Mouse (Mus musculus) bone marrow, adult 2 months (tissue): ENCODE data around the gene Inha. TPM values are rescaled to one million over a fixed set of nuclear protein-coding genes. Genes with fewer than 3 reads are reported as not detected.

Experiments used
- H3K27ac ChIP-seq: fragments of 200-500 bp; 2 replicates; pipeline ENCODE4 v1.5.1; 2012; ENCODE audit warnings: low read depth, mild to moderate bottlenecking, control low read depth, inconsistent platforms, low read length; ENCODE audit not compliant: control insufficient read depth, poor library complexity, insufficient read depth
- H3K4me1 ChIP-seq: fragments of 200-500 bp; 2 replicates; pipeline ENCODE4 v1.6.1; 2011; ENCODE audit warnings: low read length; ENCODE audit not compliant: control insufficient read depth, insufficient read depth
- H3K4me3 ChIP-seq: fragments of 200-500 bp; replicated peaks from 2 replicates; pipeline ENCODE3; 2011; ENCODE audit warnings: mild to moderate bottlenecking, low read depth, low read length, control low read depth; ENCODE audit not compliant: control insufficient read depth
- CTCF ChIP-seq: fragments of 200-500 bp; IDR thresholded peaks from 2 replicates; pipeline ENCODE4 v1.5.1; 2011; ENCODE audit warnings: low read length, control low read depth; ENCODE audit not compliant: control insufficient read depth, insufficient read depth
- POLR2A ChIP-seq: fragments of 200-500 bp; IDR thresholded peaks from 2 replicates; pipeline ENCODE4 v1.6.1; 2011; ENCODE audit warnings: low read depth, mild to moderate bottlenecking, control low read depth, low read length, borderline replicate concordance; ENCODE audit not compliant: control insufficient read depth
- WGBS: fragments of 180-500 bp; shearing (Covaris S2); methylation state at CpG from one replicate; pipeline ENCODE4 v1.1.7; 2018; 5-methylcytosine and 5-hydroxymethylcytosine counted together
- polyA plus RNA-seq: library from polyadenylated mRNA; stranded (reverse); fragments of >200 nt; gene quantifications from 2 replicates; pipeline ENCODE4 v1.2.4, GENCODE M21; 2011; ENCODE audit warnings: low replicate concordance; ENCODE audit not compliant: missing spikeins, insufficient read depth, insufficient read length

The Inha gene
- polyA plus RNA-seq, 1 experiment, result not detected

- H3K27ac ChIP-seq, result no peak overlapping the region
- no peaks in the 10 kb centered on the region; the same call in 1 of the 2 replicates for H3K4me1 ChIP-seq
- TF ChIP-seq CTCF (no peak), POLR2A (no peak)
- WGBS, result 22% methylated on average over 13 of the region's 13 CpGs
- no peak overlapping the region for H3K4me3 ChIP-seq
Observed at GRCm38 (mm10) chr1:75480036-75480435, 26.8 kb upstream of the Inha start.

GRCm38 (mm10) chr1:75480735-75481134 lies 26.1 kb upstream of the Inha start:
- Histone ChIP-seq H3K4me3 (no peak overlapping the region), H3K27ac (no peak overlapping the region), H3K4me1 (no peaks in the 10 kb centered on the region; the same call in 1 of the 2 replicates)
- TF ChIP-seq CTCF (no peak), POLR2A (no peak)
- 78% methylated on average over 7 of the region's 7 CpGs for WGBS

DNA sequence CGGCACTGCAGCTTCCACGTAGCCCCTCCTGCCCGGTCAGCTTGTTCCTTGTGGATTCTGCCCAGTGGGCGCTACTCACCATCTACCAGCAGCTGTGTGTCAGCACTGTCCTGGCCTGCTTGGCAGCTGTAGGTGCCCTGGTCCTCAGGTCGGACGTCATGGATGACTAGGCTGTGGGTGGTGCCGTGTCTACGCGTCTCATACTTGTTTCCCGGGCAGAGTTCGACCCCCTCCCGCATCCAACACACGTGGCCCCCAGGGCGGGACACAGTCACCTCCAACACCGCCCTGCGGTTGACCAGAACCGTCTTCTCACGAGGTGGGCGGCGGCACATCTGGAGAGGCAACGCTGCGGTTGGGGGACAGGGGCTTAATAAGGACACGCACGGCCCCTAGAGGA lies 20.3 kb upstream of the Inha start:
- Histone ChIP-seq H3K4me3 (no peak overlapping the region), H3K4me1 (no peaks in the 10 kb centered on the region; the same call in 1 of the 2 replicates)
- WGBS, result 6% methylated on average over 24 of the region's 24 CpGs

DNA sequence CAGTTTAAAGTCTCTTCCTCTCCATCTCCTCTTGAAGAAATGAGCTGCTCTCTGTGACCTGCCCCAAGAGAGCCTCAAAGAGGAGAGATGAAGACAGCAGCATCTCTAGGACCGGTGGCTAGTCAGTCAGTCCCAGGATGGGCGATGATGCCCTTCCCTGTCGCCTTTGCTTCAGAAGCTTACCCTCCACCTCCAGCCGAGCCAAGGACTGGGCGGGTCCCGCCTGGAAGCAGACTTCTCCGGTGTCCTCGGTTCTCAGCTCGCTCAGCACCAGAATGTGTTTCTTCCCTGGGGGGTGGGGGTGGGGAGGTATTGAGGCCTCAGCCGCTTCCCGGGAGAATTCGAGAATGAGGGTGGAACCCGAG lies 19.9 kb upstream of the Inha start:
- Histone ChIP-seq H3K27ac (no peak overlapping the region), H3K4me1 (no peaks in the 10 kb centered on the region; the same call in 1 of the 2 replicates), H3K4me3 (no peak overlapping the region)
- no peak for TF ChIP-seq POLR2A
- no peak for TF ChIP-seq CTCF
- 3% methylated on average over 13 of the region's 13 CpGs for whole genome bisulfite sequencing

More for the DNA sequence above, 20.3 kb upstream of the Inha start:
- no peak overlapping the region for H3K27ac ChIP-seq
- TF ChIP-seq POLR2A (no peak), CTCF (no peak)

DNA sequence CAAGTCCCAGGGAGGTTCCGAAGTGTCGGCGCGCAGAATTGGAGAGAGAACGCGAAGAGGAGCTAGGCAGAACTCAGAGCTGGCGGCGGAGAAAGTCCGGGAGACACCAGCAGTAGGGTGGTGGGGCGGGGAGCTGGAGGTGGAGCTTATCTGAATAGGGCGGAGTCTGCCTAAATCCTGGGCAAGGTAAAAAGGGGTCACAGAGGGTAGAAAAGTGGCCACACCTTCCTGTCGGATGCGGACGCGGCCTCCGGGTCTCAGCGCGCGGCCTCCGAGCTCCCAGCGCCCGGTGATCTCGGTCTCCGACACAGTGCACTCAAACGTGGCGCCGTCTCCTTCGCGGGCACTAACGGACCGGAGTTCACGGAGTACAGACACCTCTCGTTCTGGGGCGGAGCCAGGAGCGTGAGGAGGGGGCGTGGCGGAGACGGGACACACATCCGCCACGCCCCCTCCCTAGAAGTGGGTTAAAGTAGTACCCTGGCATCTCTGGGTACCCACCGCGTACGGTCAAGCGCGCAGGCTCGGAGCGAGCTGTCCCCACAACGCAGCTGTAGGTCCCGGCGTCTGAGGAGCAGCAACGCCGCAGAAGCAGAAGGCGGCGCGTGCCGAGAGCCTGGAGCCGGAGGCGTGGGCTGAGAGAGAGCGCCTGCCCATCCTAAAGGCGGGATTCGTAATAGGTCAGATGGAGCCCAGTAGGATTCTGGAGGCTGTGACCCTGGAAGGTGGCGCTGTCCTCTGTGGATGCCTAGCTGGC lies 19.3 kb upstream of the Inha start:
- TF ChIP-seq POLR2A, result no peak; the same call in 1 of the 2 replicates
- TF ChIP-seq CTCF, result no peak
- H3K27ac ChIP-seq, result no peak overlapping the region
- no peaks in the 10 kb centered on the region; the same call in 1 of the 2 replicates for H3K4me1 ChIP-seq
- 1% methylated on average over 62 of the region's 62 CpGs for WGBS
- H3K4me3 ChIP-seq, result no peak overlapping the region

DNA sequence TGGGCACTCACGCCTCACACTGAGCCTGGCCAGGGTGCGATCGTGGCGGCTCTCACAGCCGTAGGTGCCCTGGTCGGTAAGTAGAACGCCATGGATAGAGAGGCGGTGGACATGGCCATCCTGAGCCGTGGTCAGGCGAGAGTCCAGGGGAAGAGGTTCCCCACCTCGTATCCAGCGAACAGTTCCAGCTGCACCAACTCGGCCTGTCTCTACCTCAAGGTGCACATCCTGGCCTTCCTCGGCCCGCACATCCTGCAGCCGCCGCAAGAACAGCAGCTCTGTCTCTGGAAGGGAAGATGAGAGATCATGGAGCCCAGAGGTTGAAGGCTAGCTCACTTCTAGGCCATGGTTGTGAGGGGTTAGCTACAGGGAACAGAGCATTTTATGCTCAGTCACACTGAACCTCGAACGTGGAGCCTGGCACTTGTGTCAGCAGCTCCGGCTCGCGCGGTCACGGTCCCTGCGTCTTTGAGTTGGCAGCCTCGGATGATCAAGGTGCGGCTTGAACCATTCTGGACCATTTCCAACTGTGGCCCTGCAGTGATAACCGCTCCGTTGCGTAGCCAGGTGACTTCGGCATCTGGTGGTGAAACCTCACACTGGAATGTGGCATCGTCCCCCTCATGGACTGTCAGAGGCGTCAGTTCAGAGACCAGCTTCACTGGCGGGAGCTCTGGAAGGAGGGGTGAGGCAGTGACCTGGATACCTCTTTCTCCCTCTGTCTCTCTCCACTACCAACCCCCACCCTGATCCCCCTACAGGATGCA lies 15.9 kb upstream of the Inha start:
- H3K4me3 ChIP-seq, result no peak overlapping the region
- 85% methylated on average over 34 of the region's 34 CpGs for WGBS
- H3K27ac ChIP-seq, result no peak overlapping the region
- no peaks in the 10 kb centered on the region; the same call in 1 of the 2 replicates for H3K4me1 ChIP-seq
- TF ChIP-seq POLR2A (no peak), CTCF (no peak)

DNA sequence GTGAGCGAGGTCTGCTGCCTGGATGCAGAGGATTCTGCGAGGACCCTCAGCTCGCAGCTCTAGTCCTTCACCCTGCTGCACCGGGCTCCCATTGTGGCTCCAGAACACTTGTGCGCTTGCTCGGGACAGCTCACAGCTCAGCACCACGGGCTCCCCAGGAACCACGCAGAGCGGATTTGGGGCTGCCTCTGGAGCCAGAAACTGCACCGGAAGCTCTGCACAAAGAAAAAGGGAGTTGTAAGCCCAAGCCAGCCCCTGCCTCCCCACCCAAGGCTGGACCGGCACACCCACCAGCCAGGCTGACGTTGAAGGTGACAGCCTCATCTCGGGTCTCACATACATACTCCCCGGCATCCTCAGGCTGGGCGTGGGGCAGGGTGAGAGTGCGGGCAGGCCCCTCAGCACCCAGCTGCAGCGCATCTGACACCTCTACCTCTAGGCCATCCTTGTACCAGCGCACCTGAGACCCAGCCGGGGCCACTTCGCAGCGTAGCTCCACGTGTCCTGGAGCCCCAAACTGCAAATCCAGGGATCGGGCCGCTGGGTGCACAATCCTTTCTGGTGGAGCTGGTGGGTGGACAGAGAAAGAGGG lies 14.2 kb upstream of the Inha start:
- TF ChIP-seq CTCF, result no peak
- no peak for TF ChIP-seq POLR2A
- H3K4me3 ChIP-seq, result no peak overlapping the region

More for the DNA sequence above, 14.2 kb upstream of the Inha start:
- 83% methylated on average over 24 of the region's 24 CpGs for WGBS
- Histone ChIP-seq H3K27ac (no peak overlapping the region; the same call in 1 of the 2 replicates), H3K4me1 (no peaks in the 10 kb centered on the region; the same call in 1 of the 2 replicates)
